17 mouse cellular contexts compared by ENCODE assay signal in the genomic region with DNA sequence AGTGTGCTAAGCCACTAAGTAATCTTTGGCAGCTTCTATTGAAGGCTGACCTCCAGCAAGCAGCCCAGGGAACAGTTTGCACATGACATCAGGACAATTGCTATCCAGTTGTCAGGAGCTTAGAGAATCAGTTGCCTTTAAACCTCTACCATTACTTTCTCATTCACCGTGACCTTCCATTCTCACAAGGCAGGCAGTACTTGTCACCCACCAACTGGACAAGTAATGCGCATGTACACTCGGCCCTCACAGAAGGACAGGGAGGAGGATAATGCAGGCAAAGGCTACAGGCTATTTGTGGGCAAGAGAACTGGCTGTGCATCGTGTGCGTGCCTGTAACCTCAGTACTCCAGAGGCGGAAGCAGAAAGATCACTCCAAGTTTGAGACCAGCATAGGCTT. TPM values are rescaled to one million over a fixed set of nuclear protein-coding genes. Genes with fewer than 3 reads are reported as not detected.
DNase-seq lines count a peak whose midpoint lies in the region; ATAC-seq and TF ChIP-seq lines count a peak whose summit lies in the region.
"Had no signal": no experiment of that assay in that cellular context is flagged by ENCODE, and none has a peak within 500 bp of the region (broad histone marks: within the 10 kb centered on the region; RNA-seq: fewer than 3 reads in every experiment).

No protein-coding gene starts in this region.

- TF ChIP-seq CTCF in liver, postnatal 0 days (IDR thresholded peaks at IDR 0.05; ENCODE audit: low read depth) = no peak

- no peaks in the 10 kb centered on the region for H3K27me3 ChIP-seq in liver, postnatal 0 days (ENCODE audit: insufficient read depth, low read length)
- no peaks in the 10 kb centered on the region for H3K27me3 ChIP-seq in forebrain, embryonic 16.5 days (replicated peaks; ENCODE audit: control insufficient read depth, insufficient read depth, low read length)
- H3K27me3 ChIP-seq in neural tube, embryonic 15.5 days (replicated peaks) = no peaks in the 10 kb centered on the region
- H3K27me3 ChIP-seq: hindbrain, embryonic 15.5 days had no signal

- ATAC-seq in liver, postnatal 0 days = no peak
- no peak for ATAC-seq in forebrain, embryonic 16.5 days
- ATAC-seq in neural tube, embryonic 15.5 days (ENCODE audit: low FRiP score) = no peak
- ATAC-seq in CD4-positive, CD25-positive, alpha-beta regulatory T cell, adult 4 months = no peak
- ATAC-seq: intestine, postnatal 0 days had no signal

- no peak overlapping the region for H3K4me2 ChIP-seq in liver, postnatal 0 days (ENCODE audit: low read depth, low read length)
- no peak overlapping the region for H3K4me2 ChIP-seq in forebrain, embryonic 16.5 days (ENCODE audit: low read length)
- H3K4me2 ChIP-seq in neural tube, embryonic 15.5 days = no peak overlapping the region
- H3K4me2 ChIP-seq: hindbrain, embryonic 15.5 days; lung, embryonic 14.5 days had no signal

- peaks cover 46% of the 10 kb centered on the region for H3K4me1 ChIP-seq in liver, postnatal 0 days (ENCODE audit: insufficient read depth)
- H3K4me1 ChIP-seq in forebrain, embryonic 16.5 days (replicated peaks; ENCODE audit: control insufficient read depth, insufficient read depth, low read length) = peaks cover 72% of the 10 kb centered on the region
- peaks cover 52% of the 10 kb centered on the region for H3K4me1 ChIP-seq in neural tube, embryonic 15.5 days

- peak; percentile 39 to 50 for DNase-seq in heart, adult 18-20 months
- DNase-seq in heart, postnatal 36 days = no peak
- DNase-seq in liver, postnatal 0 days = no peak
- no peak for DNase-seq in liver
- DNase-seq: cerebellum, adult 9-10 months; gastrocnemius, postnatal 25 days; kidney, postnatal 14 days; layer of hippocampus, adult 9-11 months; lung, embryonic 14.5 days; retina, postnatal 1 day; thymus, adult 18-20 months had no signal

- no peak for TF ChIP-seq EP300 in liver, postnatal 0 days (IDR thresholded peaks at IDR 0.05; ENCODE audit: low read depth)

- peak overlapping the region; percentile 81; the same call in 1 of the 2 replicates for H3K27ac ChIP-seq in liver, postnatal 0 days (ENCODE audit: low read depth)
- peak overlapping the region; percentile 80; the same call in 1 of the 2 replicates for H3K27ac ChIP-seq in forebrain, embryonic 16.5 days (ENCODE audit: low read length)
- peak overlapping the region; percentile 37; the same call in 1 of the 2 replicates for H3K27ac ChIP-seq in neural tube, embryonic 15.5 days (replicated peaks)
- H3K27ac ChIP-seq: hindbrain, embryonic 15.5 days; macrophage had no signal

- intact Hi-C loops in heart, postnatal 36 days (cut with DNase I) = loop anchor here (5.0 kb wide), 1 partner anchor 41 kb away; no protein-coding TSS in a partner anchor

- WGBS in liver, postnatal 0 days (ENCODE audit: insufficient replicate concordance) = 84% methylated on average over 6 of the region's 6 CpGs
- WGBS in forebrain, embryonic 16.5 days = 64% methylated on average over 6 of the region's 6 CpGs
- WGBS in neural tube, embryonic 15.5 days = 52% methylated on average over 6 of the region's 6 CpGs

- no peaks in the 10 kb centered on the region; the same call in 1 of the 2 replicates for H3K36me3 ChIP-seq in liver, postnatal 0 days (replicated peaks; ENCODE audit: insufficient read depth, low read length)
- no peaks in the 10 kb centered on the region for H3K36me3 ChIP-seq in forebrain, embryonic 16.5 days (ENCODE audit: control insufficient read depth, insufficient read depth)
- H3K36me3 ChIP-seq in neural tube, embryonic 15.5 days = no peaks in the 10 kb centered on the region
- H3K36me3 ChIP-seq: hindbrain, embryonic 15.5 days had no signal

- H3K4me3 ChIP-seq in liver, postnatal 0 days (ENCODE audit: low read depth, low read length) = no peak overlapping the region
- no peak overlapping the region for H3K4me3 ChIP-seq in forebrain, embryonic 16.5 days (replicated peaks; ENCODE audit: low read length)
- H3K4me3 ChIP-seq in neural tube, embryonic 15.5 days (replicated peaks) = no peak overlapping the region
- H3K4me3 ChIP-seq: hindbrain, embryonic 15.5 days had no signal

- H3K9me3 ChIP-seq in liver, postnatal 0 days (ENCODE audit: low read length) = no peaks in the 10 kb centered on the region
- no peaks in the 10 kb centered on the region for H3K9me3 ChIP-seq in forebrain, embryonic 16.5 days (ENCODE audit: control insufficient read depth, low read length)
- no peaks in the 10 kb centered on the region for H3K9me3 ChIP-seq in neural tube, embryonic 15.5 days (replicated peaks)
- H3K9me3 ChIP-seq: hindbrain, embryonic 15.5 days had no signal

- H3K9ac ChIP-seq in liver, postnatal 0 days (replicated peaks) = no peak overlapping the region
- 0 out of 2 replicates have a peak overlapping the region, but pooled peaks have one; percentile 2 for H3K9ac ChIP-seq in forebrain, embryonic 16.5 days (replicated peaks; ENCODE audit: low read depth, low read length)
- H3K9ac ChIP-seq in neural tube, embryonic 15.5 days (replicated peaks) = no peak overlapping the region
- H3K9ac ChIP-seq: hindbrain, embryonic 15.5 days; lung, embryonic 14.5 days had no signal

RNA-seq across cellular contexts. Expression of a gene that starts 43.9 kb away (rescaled TPM):
- 10 to 100 TPM; 17.1 to 24.2 TPM for total RNA-seq in heart, adult 18-20 months (2021)
- 10 to 100 TPM; 25.5 to 26.1 TPM for total RNA-seq in heart, postnatal 36 days (2021)
- polyA plus RNA-seq in liver, postnatal 0 days (2015; fragmentation: Nextera tagmentation; extraction: Ambion mirVana) = 19.1 and 20.2 TPM in 2 replicates
- polyA plus RNA-seq in forebrain, embryonic 16.5 days (2015; fragmentation: Nextera tagmentation; extraction: Ambion mirVana) = 129 and 134 TPM in 2 replicates
- 43.0 and 71.5 TPM in 2 replicates for polyA plus RNA-seq in neural tube, embryonic 15.5 days (2015; fragmentation: Nextera tagmentation; extraction: Ambion mirVana)
- 10 to 100 TPM; 41.2 to 45.2 TPM for polyA plus RNA-seq in CD4-positive, CD25-positive, alpha-beta regulatory T cell, adult 4 months (2017; shearing (Covaris generic))

Comparison
In these comparisons a context has a peak if more than half of its experiments do, and no peak if none do; other contexts are left out.
1. DNase-seq: peak in heart, adult 18-20 months (2 of 2); none in heart, postnatal 36 days (0 of 2), liver, postnatal 0 days (single experiment) and liver (single experiment).
2. Peak in every context shown above with its lines, with median percentiles within 50 percentile points of each other: H3K27ac ChIP-seq.